Mouse (Mus musculus) brain, embryonic 18.5 days (tissue): ENCODE data around the gene Sytl5.

Experiments used
- DNase-seq: peaks from one replicate; pipeline ENCODE4 v3.0.0-alpha.2; 2012; ENCODE audit warnings: low read depth, low spot score

Sytl5 gene

GRCm38 (mm10) chrX:9885322-9885721 lies at the start of gene Sytl5:
Gene Sytl5, plus strand, starts transcription at chrX:9885622.
- DNase-seq = no peak

GRCm38 (mm10) chrX:9846628-9847027 lies 38.8 kb upstream of the Sytl5 start, which contains the start of gene Hypm:
Gene Hypm, plus strand, starts transcription at chrX:9846928.
- no peak for DNase-seq

DNA sequence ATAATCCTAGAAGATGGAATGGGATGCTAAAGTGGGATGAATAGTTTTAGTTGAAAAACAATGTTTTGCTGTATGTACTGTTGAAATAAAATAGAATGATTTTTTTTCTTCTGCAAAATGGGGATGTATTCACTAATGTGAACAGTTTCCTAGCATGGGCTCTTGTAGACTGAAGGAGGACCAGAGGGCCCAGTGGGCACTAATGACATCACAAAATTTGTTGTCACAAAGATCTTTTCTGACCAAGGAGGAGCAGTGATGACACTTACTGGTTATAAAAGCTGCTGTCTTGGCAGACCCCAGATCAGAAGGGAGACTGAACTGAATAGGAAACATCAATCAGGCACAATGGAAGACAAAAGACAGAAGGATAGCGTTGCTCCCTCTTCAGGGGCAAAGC lies 36.0 kb upstream of the Sytl5 start, which contains the start of gene H2al3:
TSS of gene H2al3 (plus strand) at position 301 of the 400 bp plus-strand sequence.
- no peak for DNase-seq

DNA sequence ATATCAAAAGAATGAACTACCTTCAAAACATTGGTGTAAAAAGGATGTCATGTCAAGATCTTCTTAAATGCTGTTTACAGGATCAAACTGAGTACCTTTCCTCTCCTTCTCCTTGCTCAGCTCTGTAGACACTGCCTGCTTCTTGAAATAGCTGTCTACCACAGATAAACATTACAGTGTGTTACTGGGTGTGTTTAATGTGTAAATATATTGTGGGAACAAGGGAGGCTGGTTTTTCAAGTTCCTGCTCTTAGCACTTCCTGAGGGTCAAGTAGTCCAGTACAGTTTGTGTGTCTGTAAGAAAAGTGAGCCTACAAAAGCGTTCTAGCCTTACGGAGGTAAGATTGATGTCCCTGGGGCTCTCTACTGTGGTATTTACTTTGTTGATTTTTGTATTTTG lies 23.6 kb upstream of the Sytl5 start:
- DNase-seq = no peak

- DNase-seq = no peak
These were observed 9.9 kb upstream of the Sytl5 start for GRCm38 (mm10) chrX:9875519-9875918.

DNA sequence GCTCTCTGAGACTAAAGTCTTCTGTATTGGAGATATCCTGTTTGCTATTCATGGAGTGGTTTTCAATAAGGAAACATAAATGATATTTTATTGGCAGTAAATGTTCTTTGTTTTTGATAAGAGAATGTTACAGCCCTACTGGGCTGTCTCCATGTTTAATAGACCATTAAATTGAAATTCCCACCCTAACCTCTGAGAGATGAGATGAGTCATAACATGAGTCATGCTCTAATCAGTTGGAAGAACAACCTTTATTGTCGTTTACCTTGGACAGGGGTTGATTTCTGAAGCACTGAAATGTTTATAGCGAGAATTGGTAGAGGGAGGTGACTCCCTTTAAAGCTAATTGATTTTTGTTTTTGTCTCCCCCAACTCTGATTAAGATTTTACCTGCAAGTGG lies 24.1 kb downstream of the Sytl5 start:
- no peak for DNase-seq

- DNase-seq = no peak
These were observed 48.4 kb downstream of the Sytl5 start for GRCm38 (mm10) chrX:9933839-9934238.

GRCm38 (mm10) chrX:9984094-9984669 lies 98.8 kb downstream of the Sytl5 start:
- DNase-seq = no peak

DNA sequence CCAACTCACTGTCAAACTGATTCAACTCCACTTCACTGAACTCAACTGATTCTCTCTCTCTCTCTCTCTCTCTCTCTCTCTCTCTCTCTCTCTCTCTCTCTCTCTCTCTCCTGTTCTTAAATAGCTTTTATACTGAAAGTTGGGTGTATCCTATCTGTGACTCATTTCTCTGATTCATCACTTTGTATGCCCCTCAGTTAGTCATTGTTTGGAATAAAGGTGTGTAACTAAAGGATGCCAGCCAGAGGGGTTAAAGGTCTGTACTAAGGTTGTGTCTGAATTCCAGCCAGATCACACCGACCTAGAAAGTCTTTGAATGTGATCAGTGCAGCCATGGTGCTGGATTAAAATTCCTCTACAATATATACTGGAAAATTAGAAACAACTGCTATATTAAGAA lies 115.3 kb downstream of the Sytl5 start:
- DNase-seq = no peak

DNA sequence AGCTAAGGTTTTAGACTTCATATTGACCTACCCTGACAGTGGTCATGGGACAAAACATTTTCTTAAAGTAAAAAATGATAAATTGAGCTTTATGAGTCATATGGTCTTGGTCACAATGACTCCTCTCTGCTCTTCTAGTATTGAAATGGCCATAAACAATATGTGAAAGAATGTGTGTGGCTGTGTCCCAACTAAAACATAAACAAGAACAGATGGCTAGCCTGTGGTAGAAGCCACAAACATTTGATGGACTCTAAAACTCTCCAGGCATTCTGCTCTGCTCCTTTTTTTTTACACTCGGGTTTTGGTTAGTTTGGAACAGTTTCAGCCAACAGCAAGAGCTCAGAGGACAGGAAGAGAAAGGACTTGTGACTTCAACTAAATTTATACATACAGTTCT lies 120.5 kb downstream of the Sytl5 start:
- no peak for DNase-seq

DNA sequence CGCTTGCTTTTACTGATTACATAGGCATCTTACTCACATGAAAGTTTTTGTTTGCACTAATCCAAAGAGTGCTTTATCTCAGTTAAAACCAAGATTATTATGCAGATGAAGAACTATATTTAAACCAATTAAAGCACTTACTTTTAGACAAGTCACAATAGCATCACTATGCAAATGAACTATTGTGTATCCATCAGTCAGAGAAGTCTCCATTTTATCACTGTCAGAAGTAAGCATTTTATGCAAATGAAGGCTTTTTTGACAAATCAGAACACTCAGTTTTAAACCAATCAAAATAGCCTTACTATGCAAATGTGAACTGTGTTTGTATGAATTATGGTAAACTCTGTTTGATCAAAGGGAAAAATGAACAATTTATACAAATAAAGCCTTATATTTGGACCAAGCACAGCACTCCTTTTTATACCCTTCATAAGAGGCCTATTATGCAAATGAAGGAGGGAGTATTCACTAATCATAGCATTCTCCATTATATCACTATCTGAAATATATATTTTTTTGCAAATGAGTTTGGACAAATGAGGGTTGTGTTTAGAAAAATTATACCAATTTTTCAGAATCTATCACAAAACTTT lies 122.4 kb downstream of the Sytl5 start:
- no peak for DNase-seq

DNA sequence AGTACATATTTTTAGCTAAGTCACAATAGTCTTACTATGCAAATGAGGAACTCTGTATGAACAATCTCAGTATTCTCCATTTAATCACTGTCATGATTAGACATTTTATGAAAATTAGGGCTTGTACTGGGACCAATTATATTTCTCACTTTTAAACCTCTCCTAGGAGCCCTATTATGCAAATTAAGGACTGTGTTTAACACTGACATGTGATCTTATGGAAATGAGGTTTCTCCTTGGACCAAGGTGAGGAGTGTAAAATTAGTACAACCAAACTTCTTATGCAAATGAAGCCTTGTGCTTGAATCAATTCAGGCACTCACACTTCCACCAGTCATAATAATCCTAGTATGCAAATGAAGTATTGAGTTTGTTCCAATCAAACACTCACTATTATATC lies 124.8 kb downstream of the Sytl5 start:
- DNase-seq = peak; percentile 2

DNA sequence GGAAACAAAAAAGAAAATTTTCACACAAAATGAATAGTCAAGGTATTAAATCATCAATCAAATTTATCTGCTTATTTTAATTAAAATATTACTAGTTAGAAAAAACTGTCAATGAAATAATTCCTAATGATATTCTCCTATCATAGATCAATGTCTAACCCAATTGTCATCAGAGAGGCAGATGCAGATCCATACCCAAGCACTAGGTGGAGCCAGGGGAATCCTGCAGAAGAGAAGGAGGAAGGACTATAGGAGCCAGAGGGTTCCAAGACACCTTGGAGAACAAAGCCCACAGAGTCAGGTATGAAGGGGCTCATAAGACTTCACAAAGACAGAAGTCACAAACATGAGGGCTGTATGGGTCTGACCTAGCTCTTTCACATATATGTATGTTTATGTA lies 149.2 kb downstream of the Sytl5 start:
- no peak for DNase-seq
